Mouse (Mus musculus) kidney, embryonic 15.5 days (tissue): ENCODE data around the gene Palm3. TPM values are rescaled to one million over a fixed set of nuclear protein-coding genes. Genes with fewer than 3 reads are reported as not detected.

Experiments used
- ATAC-seq: fragments of 200-750 bp; cut with Nextera tagmentation; replicated peaks from 2 replicates; pipeline ENCODE4 v1.8.0; 2017; ENCODE audit warnings: moderate TSS enrichment; ENCODE audit not compliant: low FRiP score
- H3K27ac ChIP-seq: fragments of 300-500 bp; sonication (generic); 2 replicates; pipeline ENCODE4 v1.5.1; 2015; ENCODE audit warnings: mild to moderate bottlenecking, inconsistent platforms
- H3K27me3 ChIP-seq: fragments of 300-500 bp; sonication (generic); 2 replicates; pipeline ENCODE4 v1.6.1; 2015; ENCODE audit warnings: inconsistent platforms
- H3K36me3 ChIP-seq: fragments of 300-500 bp; sonication (generic); 2 replicates; pipeline ENCODE4 v1.6.1; 2015; ENCODE audit warnings: inconsistent platforms
- H3K4me1 ChIP-seq: fragments of 300-500 bp; sonication (generic); 2 replicates; pipeline ENCODE4 v1.6.1; 2015; ENCODE audit warnings: inconsistent platforms
- H3K4me2 ChIP-seq: fragments of 300-500 bp; sonication (generic); 2 replicates; pipeline ENCODE4 v1.6.1; 2015; ENCODE audit warnings: moderate library complexity, mild to moderate bottlenecking, inconsistent platforms
- H3K4me3 ChIP-seq: fragments of 300-500 bp; sonication (generic); replicated peaks from 2 replicates; pipeline ENCODE4 v1.5.1; 2015; ENCODE audit warnings: mild to moderate bottlenecking, inconsistent platforms
- H3K9ac ChIP-seq: fragments of 300-500 bp; sonication (generic); 2 replicates; pipeline ENCODE4 v1.6.1; 2015; ENCODE audit warnings: mild to moderate bottlenecking, inconsistent platforms
- H3K9me3 ChIP-seq: fragments of 300-500 bp; sonication (generic); replicated peaks from 2 replicates; pipeline ENCODE4 v1.6.1; 2016; ENCODE audit warnings: inconsistent platforms
- WGBS: fragments of 180-500 bp; shearing (Covaris S2); methylation state at CpG from one replicate; pipeline ENCODE4 v1.1.7; 2015; ENCODE audit warnings: mixed read lengths; 5-methylcytosine and 5-hydroxymethylcytosine counted together
- polyA plus RNA-seq: library from polyadenylated mRNA; unstranded; fragments of >200 nt; fragmentation: Nextera tagmentation; extraction: Ambion mirVana; gene quantifications from 2 replicates; pipeline ENCODE4 v1.2.1, GENCODE M21; 2015

Gene Palm3
- polyA plus RNA-seq, 1 experiment from 2014 or later, result 14.8 TPM

GRCm38 (mm10) chr8:84038015-84038414 lies 16.7 kb downstream of the Palm3 start:
- Histone ChIP-seq H3K9ac (no peak overlapping the region), H3K4me1 (peaks cover 23% of the 10 kb centered on the region), H3K4me3 (no peak overlapping the region), H3K27ac (no peak overlapping the region), H3K9me3 (no peaks in the 10 kb centered on the region), H3K4me2 (no peak overlapping the region), H3K36me3 (no peaks in the 10 kb centered on the region), H3K27me3 (peaks cover 26% of the 10 kb centered on the region)
- WGBS, result 60% methylated on average over 5 of the region's 5 CpGs
- no peak for ATAC-seq

- WGBS, result 3% methylated on average over 5 of the region's 5 CpGs
These were observed 17.8 kb downstream of the Palm3 start for GRCm38 (mm10) chr8:84039050-84039449.

GRCm38 (mm10) chr8:84042066-84042947 lies 21.0 kb downstream of the Palm3 start, which contains the start of gene Il27ra:
Gene Il27ra (minus strand): TSS chr8:84042589.
- H3K9me3 ChIP-seq, result no peaks in the 10 kb centered on the region
- 3% methylated on average over 40 of the region's 40 CpGs for WGBS
- H3K9ac ChIP-seq, result 0 out of 2 replicates have a peak within 1 kb of the TSS, but pooled peaks have one; percentile 27
- H3K4me1 ChIP-seq, result peaks cover 34% of the 10 kb centered on the region
- peak within 1 kb of the TSS; percentile 47 for H3K4me3 ChIP-seq
- H3K27ac ChIP-seq, result no peak within 1 kb of the TSS
- peak; percentile 89 for ATAC-seq
- H3K27me3 ChIP-seq, result peaks cover 48% of the 10 kb centered on the region
- H3K36me3 ChIP-seq, result no peaks in the 10 kb centered on the region
- H3K4me2 ChIP-seq, result peak within 1 kb of the TSS; percentile 87

More at GRCm38 (mm10) chr8:84039050-84039449, 17.8 kb downstream of the Palm3 start:
- no peak for ATAC-seq
- H3K27me3 ChIP-seq, result peaks cover 37% of the 10 kb centered on the region
- no peaks in the 10 kb centered on the region for H3K36me3 ChIP-seq
- H3K27ac ChIP-seq, result no peak overlapping the region
- H3K9me3 ChIP-seq, result no peaks in the 10 kb centered on the region
- peaks cover 27% of the 10 kb centered on the region for H3K4me1 ChIP-seq
- no peak overlapping the region for H3K4me3 ChIP-seq
- no peak overlapping the region for H3K9ac ChIP-seq
- no peak overlapping the region for H3K4me2 ChIP-seq

- Histone ChIP-seq H3K9ac (no peak overlapping the region), H3K27ac (no peak overlapping the region), H3K4me2 (peak overlapping the region; percentile 87), H3K36me3 (no peaks in the 10 kb centered on the region), H3K4me3 (peak overlapping the region; percentile 47), H3K9me3 (no peaks in the 10 kb centered on the region), H3K4me1 (peaks cover 32% of the 10 kb centered on the region), H3K27me3 (peaks cover 48% of the 10 kb centered on the region)
- no peak for ATAC-seq
- WGBS, result 32% methylated on average over 12 of the region's 12 CpGs
These were observed 21.7 kb downstream of the Palm3 start for GRCm38 (mm10) chr8:84042948-84043342.

- H3K4me3 ChIP-seq, result peak overlapping the region; percentile 21; the same call in 1 of the 2 replicates
- no peak for ATAC-seq
- H3K9ac ChIP-seq, result no peak overlapping the region
- H3K36me3 ChIP-seq, result no peaks in the 10 kb centered on the region
- H3K4me2 ChIP-seq, result peak overlapping the region; percentile 49
- no peaks in the 10 kb centered on the region for H3K9me3 ChIP-seq
- 10% methylated on average over 7 of the region's 7 CpGs for WGBS
- H3K27ac ChIP-seq, result no peak overlapping the region
- peaks cover 48% of the 10 kb centered on the region for H3K27me3 ChIP-seq
- peaks cover 32% of the 10 kb centered on the region for H3K4me1 ChIP-seq
These were observed 22.8 kb downstream of the Palm3 start for GRCm38 (mm10) chr8:84044103-84044502.

- Histone ChIP-seq H3K9ac (no peak within 1 kb of the TSS), H3K4me2 (peak within 1 kb of the TSS; percentile 49), H3K36me3 (no peaks in the 10 kb centered on the region), H3K27me3 (peaks cover 48% of the 10 kb centered on the region), H3K4me1 (peaks cover 32% of the 10 kb centered on the region), H3K27ac (no peak within 1 kb of the TSS), H3K4me3 (peak within 1 kb of the TSS; percentile 21), H3K9me3 (no peaks in the 10 kb centered on the region)
- WGBS, result 9% methylated on average over 9 of the region's 9 CpGs
- no peak for ATAC-seq
These were observed 23.6 kb downstream of the Palm3 start, which contains the start of gene Rln3 for GRCm38 (mm10) chr8:84044900-84045299. Gene Rln3 (minus strand): TSS chr8:84045000.

GRCm38 (mm10) chr8:84046505-84046904 lies 25.2 kb downstream of the Palm3 start:
- no peak overlapping the region for H3K4me3 ChIP-seq
- no peak overlapping the region for H3K9ac ChIP-seq
- no peak for ATAC-seq
- H3K27me3 ChIP-seq, result peaks cover 43% of the 10 kb centered on the region
- no peak overlapping the region for H3K27ac ChIP-seq
- WGBS, result 77% methylated on average over 3 of the region's 3 CpGs
- peaks cover 26% of the 10 kb centered on the region for H3K4me1 ChIP-seq
- H3K36me3 ChIP-seq, result no peaks in the 10 kb centered on the region
- no peaks in the 10 kb centered on the region for H3K9me3 ChIP-seq
- H3K4me2 ChIP-seq, result no peak overlapping the region

- H3K4me3 ChIP-seq, result no peak overlapping the region
- 57% methylated on average over 5 of the region's 5 CpGs for WGBS
- no peaks in the 10 kb centered on the region for H3K9me3 ChIP-seq
- no peak overlapping the region for H3K9ac ChIP-seq
- peaks cover 17% of the 10 kb centered on the region for H3K4me1 ChIP-seq
- no peaks in the 10 kb centered on the region for H3K36me3 ChIP-seq
- H3K27ac ChIP-seq, result no peak overlapping the region
- no peak overlapping the region for H3K4me2 ChIP-seq
- peaks cover 28% of the 10 kb centered on the region for H3K27me3 ChIP-seq
- ATAC-seq, result no peak
These were observed 26.9 kb downstream of the Palm3 start for GRCm38 (mm10) chr8:84048171-84048570.

- no peak overlapping the region for H3K27ac ChIP-seq
- 65% methylated on average over 3 of the region's 3 CpGs for whole genome bisulfite sequencing
- H3K36me3 ChIP-seq, result no peaks in the 10 kb centered on the region
- H3K27me3 ChIP-seq, result no peaks in the 10 kb centered on the region
- no peak overlapping the region for H3K4me3 ChIP-seq
- no peaks in the 10 kb centered on the region for H3K9me3 ChIP-seq
- no peak overlapping the region for H3K9ac ChIP-seq
- H3K4me2 ChIP-seq, result no peak overlapping the region
- H3K4me1 ChIP-seq, result peaks cover 8% of the 10 kb centered on the region; the same call in 1 of the 2 replicates
- ATAC-seq, result no peak
These were observed 31.5 kb downstream of the Palm3 start for GRCm38 (mm10) chr8:84052746-84053145.

GRCm38 (mm10) chr8:84053229-84053628 lies 32.0 kb downstream of the Palm3 start:
- Histone ChIP-seq H3K27me3 (no peaks in the 10 kb centered on the region), H3K27ac (no peak overlapping the region), H3K9me3 (no peaks in the 10 kb centered on the region), H3K36me3 (no peaks in the 10 kb centered on the region), H3K4me2 (no peak overlapping the region), H3K4me3 (no peak overlapping the region), H3K4me1 (peaks cover 8% of the 10 kb centered on the region; the same call in 1 of the 2 replicates), H3K9ac (no peak overlapping the region)
- ATAC-seq, result no peak
- WGBS, result 89% methylated on average over 5 of the region's 5 CpGs

GRCm38 (mm10) chr8:84057827-84058226 lies 36.6 kb downstream of the Palm3 start:
- Histone ChIP-seq H3K27ac (no peak overlapping the region), H3K4me2 (no peak overlapping the region), H3K4me1 (peaks cover under 1% of the 10 kb centered on the region; the same call in 1 of the 2 replicates), H3K27me3 (no peaks in the 10 kb centered on the region), H3K9me3 (no peaks in the 10 kb centered on the region), H3K4me3 (no peak overlapping the region), H3K9ac (no peak overlapping the region), H3K36me3 (no peaks in the 10 kb centered on the region)
- ATAC-seq, result no peak
- 82% methylated on average over 1 of the region's 1 CpGs for WGBS

GRCm38 (mm10) chr8:84059226-84059625 lies 38.0 kb downstream of the Palm3 start:
- H3K4me2 ChIP-seq, result no peak overlapping the region
- H3K4me3 ChIP-seq, result no peak overlapping the region
- no peak overlapping the region for H3K27ac ChIP-seq
- H3K9me3 ChIP-seq, result no peaks in the 10 kb centered on the region
- no peak for ATAC-seq
- H3K9ac ChIP-seq, result no peak overlapping the region
- H3K27me3 ChIP-seq, result no peaks in the 10 kb centered on the region
- H3K4me1 ChIP-seq, result no peaks in the 10 kb centered on the region
- no peaks in the 10 kb centered on the region for H3K36me3 ChIP-seq
- WGBS, result 96% methylated on average over 2 of the region's 2 CpGs
